24 mouse cellular contexts compared by ENCODE assay signal in the genomic region with DNA sequence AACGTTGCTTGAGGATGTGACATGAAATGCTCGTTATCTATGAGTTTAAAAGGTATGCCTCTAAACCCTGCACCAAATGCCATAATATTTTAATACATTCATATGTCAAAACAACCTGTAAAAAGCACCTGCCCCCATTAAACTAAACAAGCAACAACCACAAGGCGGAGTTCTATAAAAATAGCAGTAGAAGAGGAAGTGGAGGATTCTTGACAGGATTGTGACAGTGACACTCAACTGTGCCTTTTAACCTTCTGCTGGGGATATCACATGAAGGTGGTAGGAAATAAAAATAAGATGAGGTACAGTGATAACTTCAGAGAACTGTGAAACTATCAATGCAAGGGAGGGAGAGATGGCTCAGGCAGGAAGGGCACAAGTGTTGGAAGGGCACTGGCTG. TPM values are rescaled to one million over a fixed set of nuclear protein-coding genes. Genes with fewer than 3 reads are reported as not detected.
A peak's percentile ranks its signal among the peaks of the same experiment; 100 is the strongest.
DNase-seq lines count a peak whose midpoint lies in the region; ATAC-seq and TF ChIP-seq lines count a peak whose summit lies in the region.
"Had no signal": no experiment of that assay in that cellular context is flagged by ENCODE, and none has a peak within 500 bp of the region (broad histone marks: within the 10 kb centered on the region; RNA-seq: fewer than 3 reads in every experiment).

No protein-coding gene starts in this region.

- no peaks in the 10 kb centered on the region; a peak in 1 of 4 replicates for H3K27me3 ChIP-seq in MEL (ENCODE audit: control insufficient read depth in 1 of 2, insufficient read depth in 2 of 2, low read length in 2 of 2)
- H3K27me3 ChIP-seq in embryonic facial prominence, embryonic 10.5 days (replicated peaks; ENCODE audit: low read depth, poor library complexity, severe bottlenecking): no peaks in the 10 kb centered on the region
- H3K27me3 ChIP-seq in limb, embryonic 10.5 days (ENCODE audit: low read depth, poor library complexity, severe bottlenecking): no peaks in the 10 kb centered on the region
- H3K27me3 ChIP-seq: embryonic facial prominence, embryonic 12.5 days; forebrain, embryonic 15.5 days; hindbrain, embryonic 13.5 days had no signal

- no peak overlapping the region for H3K9ac ChIP-seq in MEL (ENCODE audit: control insufficient read depth, low read depth, low read length, poor library complexity, severe bottlenecking)
- H3K9ac ChIP-seq: embryonic facial prominence, embryonic 12.5 days; forebrain, embryonic 15.5 days; hindbrain, embryonic 13.5 days had no signal

- 0 out of 4 replicates have a peak, but pooled peaks of 1 of the 2 experiments have one; percentile 4 for TF ChIP-seq EP300 in MEL (IDR thresholded peaks at IDR 0.05; ENCODE audit: low read depth in 1 of 2, low read length in 2 of 2)

- peak in 1 of 3 experiments; percentile 8; a peak in 1 of 6 replicates for TF ChIP-seq CTCF in MEL (IDR thresholded peaks at IDR 0.05 in 2 of 3, conservative IDR thresholded peaks at IDR 0.05 in 1 of 3; ENCODE audit: control insufficient read depth in 1 of 3, insufficient read depth in 1 of 3, low read depth in 2 of 3, low read length in 3 of 3, poor library complexity in 1 of 3, severe bottlenecking in 1 of 3)

- WGBS in embryonic facial prominence, embryonic 10.5 days: 86% methylated on average over 3 of the region's 3 CpGs
- WGBS in limb, embryonic 10.5 days: 85% methylated on average over 3 of the region's 3 CpGs

- H3K27ac ChIP-seq in MEL (ENCODE audit: control insufficient read depth, low read depth, low read length): no peak overlapping the region
- no peak overlapping the region for H3K27ac ChIP-seq in embryonic facial prominence, embryonic 10.5 days (replicated peaks)
- H3K27ac ChIP-seq in limb, embryonic 10.5 days: no peak overlapping the region
- H3K27ac ChIP-seq: embryonic facial prominence, embryonic 12.5 days; forebrain, embryonic 15.5 days; heart, embryonic 10.5 days; hindbrain, embryonic 13.5 days; hindbrain, postnatal 0 days had no signal

- TF ChIP-seq POLR2A in MEL (IDR thresholded peaks at IDR 0.05; ENCODE audit: control insufficient read depth in 1 of 2, insufficient read depth in 1 of 2, low read depth in 1 of 2, low read length in 2 of 2, poor library complexity in 1 of 2): no peak

- no peaks in the 10 kb centered on the region for H3K79me2 ChIP-seq in MEL (ENCODE audit: control insufficient read depth, insufficient read depth, low read length, poor library complexity)

- H3K9me3 ChIP-seq in MEL (replicated peaks; ENCODE audit: insufficient read depth, low read length): no peaks in the 10 kb centered on the region
- H3K9me3 ChIP-seq in embryonic facial prominence, embryonic 10.5 days: peaks cover 7% of the 10 kb centered on the region; the same call in 1 of the 2 replicates
- no peaks in the 10 kb centered on the region for H3K9me3 ChIP-seq in limb, embryonic 10.5 days (replicated peaks)
- H3K9me3 ChIP-seq: embryonic facial prominence, embryonic 12.5 days; forebrain, embryonic 15.5 days; heart, embryonic 10.5 days had no signal

- no peak for TF ChIP-seq RAD21 in MEL (IDR thresholded peaks at IDR 0.05; ENCODE audit: low read depth, low read length)

- H3K4me3 ChIP-seq in MEL (ENCODE audit: control insufficient read depth in 1 of 2, insufficient read depth in 1 of 2, low read depth in 2 of 2, low read length in 2 of 2): no peak overlapping the region
- H3K4me3 ChIP-seq in embryonic facial prominence, embryonic 10.5 days: no peak overlapping the region
- no peak overlapping the region for H3K4me3 ChIP-seq in limb, embryonic 10.5 days
- H3K4me3 ChIP-seq: embryonic facial prominence, embryonic 12.5 days; forebrain, embryonic 15.5 days; heart, embryonic 10.5 days; hindbrain, embryonic 13.5 days had no signal

- H3K36me3 ChIP-seq in MEL (ENCODE audit: control insufficient read depth in 1 of 2, insufficient read depth in 2 of 2, low read length in 2 of 2): 0 out of 4 replicates have a peak, but pooled peaks cover 0 to 2% of the 10 kb centered on the region in 2 experiments
- H3K36me3 ChIP-seq in embryonic facial prominence, embryonic 10.5 days (replicated peaks): no peaks in the 10 kb centered on the region
- no peaks in the 10 kb centered on the region for H3K36me3 ChIP-seq in limb, embryonic 10.5 days
- H3K36me3 ChIP-seq: embryonic facial prominence, embryonic 12.5 days; forebrain, embryonic 15.5 days; heart, embryonic 10.5 days; hindbrain, embryonic 13.5 days had no signal

- peak; percentile 19 for DNase-seq in CD4-positive, CD25-positive, alpha-beta regulatory T cell, adult 2 months (ENCODE audit: low read depth, low spot score)
- DNase-seq in 416B (ENCODE audit: low read depth): peak; percentile 8
- peak; percentile 66 for DNase-seq in MEL (ENCODE audit: low read depth, low spot score)
- no peak for DNase-seq in embryonic facial prominence, embryonic 10.5 days (ENCODE audit: low spot score)
- DNase-seq in limb, embryonic 10.5 days (ENCODE audit: low spot score): no peak
- DNase-seq in Muller cell, postnatal 12 days (ENCODE audit: inconsistent ontology term): no peak
- DNase-seq: adrenal gland, postnatal 10 days; cerebellum, adult 11-12 months; cerebellum, adult 9-10 months; cerebellum, postnatal 36 days; gastrocnemius, postnatal 36 days; heart, adult 18-20 months; heart, postnatal 10 days had no signal

- no peak for ATAC-seq in CD4-positive, CD25-positive, alpha-beta regulatory T cell, adult 4 months
- 0 out of 2 replicates have a peak, but pooled peaks have one; percentile 23 for ATAC-seq in megakaryocyte progenitor cell, adult 5-6 weeks (replicated peaks; ENCODE audit: poor library complexity)
- ATAC-seq: forebrain, embryonic 15.5 days; hindbrain, postnatal 0 days; intestine, embryonic 16.5 days had no signal

- H3K4me1 ChIP-seq in MEL (ENCODE audit: control insufficient read depth in 1 of 2, insufficient read depth in 2 of 2, low read length in 2 of 2): peaks cover 0 to 2% of the 10 kb centered on the region in 2 experiments; a peak in 1 of 4 replicates
- H3K4me1 ChIP-seq in embryonic facial prominence, embryonic 10.5 days: no peaks in the 10 kb centered on the region
- no peaks in the 10 kb centered on the region for H3K4me1 ChIP-seq in limb, embryonic 10.5 days
- H3K4me1 ChIP-seq: embryonic facial prominence, embryonic 12.5 days; forebrain, embryonic 15.5 days; heart, embryonic 10.5 days; hindbrain, embryonic 13.5 days had no signal

TF ChIP-seq in MEL, 35 proteins besides CTCF, POLR2A, EP300 and RAD21:
- TF ChIP-seq CHD1 (IDR thresholded peaks at IDR 0.05; ENCODE audit: low read depth, low read length): no peak
- no peak for TF ChIP-seq HCFC1 (IDR thresholded peaks at IDR 0.05; ENCODE audit: low read depth, low read length)
- TF ChIP-seq USF2 (IDR thresholded peaks at IDR 0.05; ENCODE audit: borderline replicate concordance in 1 of 2, insufficient read depth in 1 of 2, low read depth in 1 of 2, low read length in 2 of 2): no peak
- no peak for TF ChIP-seq POLR2AphosphoS2 (IDR thresholded peaks at IDR 0.05; ENCODE audit: low read length)
- TF ChIP-seq ZNF384 (IDR thresholded peaks at IDR 0.05; ENCODE audit: low read depth, low read length): no peak
- no peak for TF ChIP-seq ZKSCAN1 (IDR thresholded peaks at IDR 0.05; ENCODE audit: low read depth, low read length)
- no peak for TF ChIP-seq NELFE (IDR thresholded peaks at IDR 0.05; ENCODE audit: low read depth, low read length)
- no peak for TF ChIP-seq MYC (IDR thresholded peaks at IDR 0.05; ENCODE audit: low read depth, low read length)
- TF ChIP-seq SMC3 (IDR thresholded peaks at IDR 0.05; ENCODE audit: low read depth, low read length): peak; percentile 26; the same call in 1 of the 2 replicates
- TF ChIP-seq TBP (IDR thresholded peaks at IDR 0.05; ENCODE audit: low read depth, low read length): no peak
- TF ChIP-seq JUND (IDR thresholded peaks at IDR 0.05; ENCODE audit: low read depth, low read length): no peak
- TF ChIP-seq USF1 (IDR thresholded peaks at IDR 0.05; ENCODE audit: low read depth, low read length): no peak
- TF ChIP-seq MEF2A (IDR thresholded peaks at IDR 0.05; ENCODE audit: extremely low read depth, insufficient replicate concordance, low read depth, low read length, poor library complexity, severe bottlenecking): peak; percentile 59; the same call in 1 of the 2 replicates
- no peak for TF ChIP-seq SIN3A (IDR thresholded peaks at IDR 0.05; ENCODE audit: low read length)
- no peak for TF ChIP-seq KAT2A (conservative IDR thresholded peaks at IDR 0.05; ENCODE audit: low read depth, low read length)

RNA-seq across cellular contexts. Expression of a gene that starts 58.6 kb away (rescaled TPM):
- not detected for polyA plus RNA-seq in CD4-positive, CD25-positive, alpha-beta regulatory T cell, adult 4 months (2017; shearing (Covaris generic))
- 0.04 and 0.10 TPM in 2 replicates for total RNA-seq in MEL (2012; rRNA removed)
- under 1 TPM in 1 of 2 experiments, not detected in 1; 0.15 TPM for polyA plus RNA-seq in MEL (2012; ENCODE audit: insufficient read depth in 1 of 2, insufficient read length in 2 of 2, low read depth in 1 of 2, low replicate concordance in 2 of 2, missing spikeins in 1 of 2)
- total RNA-seq in megakaryocyte progenitor cell, adult 5-6 weeks (2015): not detected in 2 replicates
- total RNA-seq in megakaryocyte progenitor cell, adult 5-6 weeks (2017): not detected in 2 replicates
- 0.46 and 4.6 TPM in 2 replicates for polyA plus RNA-seq in embryonic facial prominence, embryonic 10.5 days (2016; fragmentation: Nextera tagmentation; extraction: Ambion mirVana)
- polyA plus RNA-seq in limb, embryonic 10.5 days (2016; fragmentation: Nextera tagmentation; extraction: Ambion mirVana): 0.11 and 1.4 TPM in 2 replicates
- total RNA-seq: adrenal gland, postnatal 10 days; gastrocnemius, adult 8-10 months; gastrocnemius, postnatal 36 days; heart, adult 18-20 months; heart, postnatal 10 days; hematopoietic stem cell, adult 5-6 weeks had no signal
- polyA plus RNA-seq: heart, embryonic 10.5 days; heart, embryonic 14.5 days; intestine, embryonic 16.5 days had no signal

Comparison
In these comparisons a context has a peak if more than half of its experiments do, and no peak if none do; other contexts are left out.
1. DNase-seq: peak in CD4-positive, CD25-positive, alpha-beta regulatory T cell, adult 2 months (single experiment), 416B (single experiment) and MEL (single experiment); none in embryonic facial prominence, embryonic 10.5 days (single experiment), limb, embryonic 10.5 days (single experiment) and Muller cell, postnatal 12 days (single experiment).